Mouse (Mus musculus) neural tube, embryonic 12.5 days (tissue): ENCODE results near the gene Bbs10. TPM values are rescaled to one million over a fixed set of nuclear protein-coding genes. Genes with fewer than 3 reads are reported as not detected.

Source experiments
- ATAC-seq: fragments of 200-750 bp; cut with Nextera tagmentation; 2 replicates; pipeline ENCODE4 v1.8.0; 2017; ENCODE audit warnings: low read depth, mild to moderate bottlenecking, moderate TSS enrichment, moderate library complexity; ENCODE audit not compliant: low FRiP score
- H3K27ac ChIP-seq: fragments of 300-500 bp; sonication (generic); 2 replicates; pipeline ENCODE4 v1.5.1; 2016
- H3K27me3 ChIP-seq: fragments of 300-500 bp; sonication (generic); replicated peaks from 2 replicates; pipeline ENCODE4 v1.6.1; 2016; ENCODE audit warnings: mild to moderate bottlenecking
- H3K36me3 ChIP-seq: fragments of 300-500 bp; sonication (generic); 2 replicates; pipeline ENCODE4 v1.6.1; 2016; ENCODE audit warnings: mild to moderate bottlenecking
- H3K4me1 ChIP-seq: fragments of 300-500 bp; sonication (generic); 2 replicates; pipeline ENCODE4 v1.6.1; 2016
- H3K4me2 ChIP-seq: fragments of 300-500 bp; sonication (generic); replicated peaks from 2 replicates; pipeline ENCODE4 v1.6.1; 2016; ENCODE audit warnings: mild to moderate bottlenecking
- H3K4me3 ChIP-seq: fragments of 300-500 bp; sonication (generic); 2 replicates; pipeline ENCODE4 v1.5.1; 2016
- H3K9ac ChIP-seq: fragments of 300-500 bp; sonication (generic); 2 replicates; pipeline ENCODE4 v1.6.1; 2016; ENCODE audit warnings: mild to moderate bottlenecking
- H3K9me3 ChIP-seq: fragments of 300-500 bp; sonication (generic); 2 replicates; pipeline ENCODE4 v1.6.1; 2016; ENCODE audit warnings: mild to moderate bottlenecking
- WGBS: fragments of 180-500 bp; shearing (Covaris S2); methylation state at CpG from one replicate; pipeline ENCODE4 v1.1.7; 2016; 5-methylcytosine and 5-hydroxymethylcytosine counted together
- polyA plus RNA-seq: library from polyadenylated mRNA; unstranded; fragments of >200 nt; fragmentation: Nextera tagmentation; extraction: Ambion mirVana; gene quantifications from 2 replicates; pipeline ENCODE4 v1.2.1, GENCODE M21; 2016

Bbs10 gene
- polyA plus RNA-seq, 1 experiment from 2014 or later, result 5.1 TPM

GRCm38 (mm10) chr10:111334902-111335301 is 36.4 kb downstream of the Bbs10 start:
- Histone ChIP-seq H3K27me3 (no peaks in the 10 kb centered on the region), H3K27ac (no peak overlapping the region), H3K4me1 (no peaks in the 10 kb centered on the region), H3K36me3 (no peaks in the 10 kb centered on the region), H3K4me3 (no peak overlapping the region), H3K9ac (no peak overlapping the region), H3K9me3 (no peaks in the 10 kb centered on the region), H3K4me2 (no peak overlapping the region)
- ATAC-seq, result no peak
- 95% methylated on average over 2 of the region's 2 CpGs for WGBS

- no peak for ATAC-seq
- Histone ChIP-seq H3K4me3 (no peak overlapping the region), H3K4me1 (no peaks in the 10 kb centered on the region), H3K4me2 (peak overlapping the region; percentile 45), H3K9ac (no peak overlapping the region), H3K27ac (no peak overlapping the region), H3K36me3 (no peaks in the 10 kb centered on the region), H3K9me3 (no peaks in the 10 kb centered on the region), H3K27me3 (no peaks in the 10 kb centered on the region)
- WGBS, result 20% methylated on average over 29 of the region's 29 CpGs
These were observed 37.3 kb downstream of the Bbs10 start for GRCm38 (mm10) chr10:111335517-111336352.

GRCm38 (mm10) chr10:111336353-111336713 is 37.9 kb downstream of the Bbs10 start:
- ATAC-seq, result no peak
- Histone ChIP-seq H3K27me3 (no peaks in the 10 kb centered on the region), H3K9ac (no peak overlapping the region), H3K27ac (no peak overlapping the region), H3K9me3 (no peaks in the 10 kb centered on the region), H3K4me1 (no peaks in the 10 kb centered on the region), H3K36me3 (no peaks in the 10 kb centered on the region), H3K4me3 (no peak overlapping the region), H3K4me2 (peak overlapping the region; percentile 45)
- WGBS, result 26% methylated on average over 10 of the region's 10 CpGs

- Histone ChIP-seq H3K4me1 (no peaks in the 10 kb centered on the region), H3K36me3 (no peaks in the 10 kb centered on the region), H3K9ac (no peak overlapping the region), H3K27me3 (no peaks in the 10 kb centered on the region), H3K4me3 (no peak overlapping the region), H3K27ac (no peak overlapping the region), H3K4me2 (no peak overlapping the region), H3K9me3 (no peaks in the 10 kb centered on the region)
- no peak for ATAC-seq
- 85% methylated on average over 11 of the region's 11 CpGs for WGBS
These were observed 40.8 kb downstream of the Bbs10 start for GRCm38 (mm10) chr10:111339296-111339695.

GRCm38 (mm10) chr10:111341761-111342160 is 43.3 kb downstream of the Bbs10 start:
- Histone ChIP-seq H3K4me3 (no peak overlapping the region), H3K36me3 (no peaks in the 10 kb centered on the region), H3K9me3 (no peaks in the 10 kb centered on the region), H3K4me1 (no peaks in the 10 kb centered on the region), H3K4me2 (no peak overlapping the region), H3K27ac (no peak overlapping the region), H3K9ac (no peak overlapping the region), H3K27me3 (no peaks in the 10 kb centered on the region)
- ATAC-seq, result no peak
- WGBS, result 83% methylated on average over 7 of the region's 7 CpGs

- ATAC-seq, result no peak
- Histone ChIP-seq H3K4me2 (no peak overlapping the region), H3K36me3 (no peaks in the 10 kb centered on the region), H3K9ac (no peak overlapping the region), H3K4me1 (no peaks in the 10 kb centered on the region), H3K9me3 (no peaks in the 10 kb centered on the region), H3K27me3 (no peaks in the 10 kb centered on the region), H3K27ac (no peak overlapping the region), H3K4me3 (no peak overlapping the region)
- 91% methylated on average over 5 of the region's 5 CpGs for WGBS
These were observed 45.1 kb downstream of the Bbs10 start for GRCm38 (mm10) chr10:111343555-111343954.

GRCm38 (mm10) chr10:111348263-111348662 is 49.8 kb downstream of the Bbs10 start:
- Histone ChIP-seq H3K9ac (no peak overlapping the region), H3K27ac (no peak overlapping the region), H3K4me3 (no peak overlapping the region), H3K36me3 (no peaks in the 10 kb centered on the region), H3K4me1 (no peaks in the 10 kb centered on the region), H3K9me3 (no peaks in the 10 kb centered on the region), H3K27me3 (no peaks in the 10 kb centered on the region), H3K4me2 (no peak overlapping the region)
- WGBS, result 55% methylated on average over 2 of the region's 2 CpGs
- no peak for ATAC-seq

Other genes starting within 250 kb of the Bbs10 start
- gene Osbpl8, start 133.9 kb upstream of the Bbs10 start, polyA plus RNA-seq, result 18.3 and 20.7 TPM in 2 replicates
- gene Nap1l1, start 174.5 kb downstream of the Bbs10 start, polyA plus RNA-seq, result 247 and 251 TPM in 2 replicates
- 47.4 and 59.2 TPM in 2 replicates for gene Phlda1, start 207.6 kb downstream of the Bbs10 start, polyA plus RNA-seq